Mouse (Mus musculus): ENCODE data around the gene Zfp503.
A peak's percentile ranks its signal among the peaks of the same experiment; 100 is the strongest.

DNA sequence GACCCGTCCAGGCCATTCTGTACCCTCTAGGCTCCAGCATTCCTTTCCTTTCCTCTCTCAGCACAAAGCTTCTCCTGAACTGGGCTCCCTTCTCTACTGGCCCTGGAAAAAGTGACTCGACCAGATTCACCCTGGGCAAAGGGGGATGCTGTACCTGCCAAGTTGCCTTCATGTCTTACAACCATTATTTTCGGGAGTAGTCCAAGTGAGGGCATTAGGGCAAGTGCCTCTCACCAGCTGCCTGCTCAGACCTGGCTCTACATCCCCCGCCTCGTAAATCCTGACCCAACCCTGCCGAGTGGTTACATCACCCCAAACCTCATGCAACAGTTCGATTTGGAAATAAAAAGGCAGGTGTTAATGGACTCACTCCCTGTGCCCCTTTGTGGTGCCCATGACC, 36.9 kb downstream of the Zfp503 start:
- TF ChIP-seq E2F4 (IDR thresholded peaks at IDR 0.05; ENCODE audit: insufficient read depth) (no peak), SRF (IDR thresholded peaks at IDR 0.05; ENCODE audit: control insufficient read depth, insufficient read length, low read depth) (no peak), POLR2A (IDR thresholded peaks at IDR 0.05; ENCODE audit: insufficient read length, low read depth) (no peak), MAX (IDR thresholded peaks at IDR 0.05; ENCODE audit: low read depth) (no peak), POLR2AphosphoS2 (IDR thresholded peaks at IDR 0.05; ENCODE audit: insufficient read length, low read depth) (no peak), MYOD1 (IDR thresholded peaks at IDR 0.05; ENCODE audit: control insufficient read depth in 1 of 3, insufficient read length in 2 of 3, low read depth in 2 of 3) (peak in 2 of 3 experiments; percentile 19 to 74)
